Mouse (Mus musculus): Measurements from ENCODE around the gene Cngb1. TPM values are rescaled to one million over a fixed set of nuclear protein-coding genes. Genes with fewer than 3 reads are reported as not detected.

Cngb1 gene
- polyA plus RNA-seq, 1 experiment from 2014 or later, result 0.94 TPM

GRCm38 (mm10) chr8:95314707-95315106 lies 8.3 kb upstream of the Cngb1 start:
- no peak for ATAC-seq
- Histone ChIP-seq H3K27me3 (replicated peaks) (no peaks in the 10 kb centered on the region), H3K9ac (no peak overlapping the region), H3K27ac (no peak overlapping the region), H3K4me2 (replicated peaks) (no peak overlapping the region), H3K36me3 (no peaks in the 10 kb centered on the region), H3K4me1 (replicated peaks) (peaks cover under 1% of the 10 kb centered on the region; the same call in 1 of the 2 replicates), H3K9me3 (no peaks in the 10 kb centered on the region), H3K4me3 (replicated peaks) (no peak overlapping the region)
- WGBS, result 76% methylated on average over 2 of the region's 2 CpGs

- Histone ChIP-seq H3K27ac (no peak overlapping the region), H3K9ac (no peak overlapping the region), H3K4me2 (replicated peaks) (no peak overlapping the region), H3K4me1 (replicated peaks) (no peaks in the 10 kb centered on the region), H3K4me3 (replicated peaks) (no peak overlapping the region), H3K36me3 (no peaks in the 10 kb centered on the region), H3K27me3 (replicated peaks) (no peaks in the 10 kb centered on the region), H3K9me3 (no peaks in the 10 kb centered on the region)
- 84% methylated on average over 6 of the region's 6 CpGs for WGBS
- no peak for ATAC-seq
Measured at GRCm38 (mm10) chr8:95313857-95314256, 7.5 kb upstream of the Cngb1 start.

GRCm38 (mm10) chr8:95312836-95313235 lies 6.5 kb upstream of the Cngb1 start:
- WGBS, result 70% methylated on average over 18 of the region's 18 CpGs
- Histone ChIP-seq H3K4me3 (replicated peaks) (no peak overlapping the region), H3K9ac (no peak overlapping the region), H3K27me3 (replicated peaks) (no peaks in the 10 kb centered on the region), H3K9me3 (no peaks in the 10 kb centered on the region), H3K4me1 (replicated peaks) (no peaks in the 10 kb centered on the region), H3K36me3 (no peaks in the 10 kb centered on the region), H3K4me2 (replicated peaks) (no peak overlapping the region), H3K27ac (no peak overlapping the region)
- ATAC-seq, result no peak

DNA sequence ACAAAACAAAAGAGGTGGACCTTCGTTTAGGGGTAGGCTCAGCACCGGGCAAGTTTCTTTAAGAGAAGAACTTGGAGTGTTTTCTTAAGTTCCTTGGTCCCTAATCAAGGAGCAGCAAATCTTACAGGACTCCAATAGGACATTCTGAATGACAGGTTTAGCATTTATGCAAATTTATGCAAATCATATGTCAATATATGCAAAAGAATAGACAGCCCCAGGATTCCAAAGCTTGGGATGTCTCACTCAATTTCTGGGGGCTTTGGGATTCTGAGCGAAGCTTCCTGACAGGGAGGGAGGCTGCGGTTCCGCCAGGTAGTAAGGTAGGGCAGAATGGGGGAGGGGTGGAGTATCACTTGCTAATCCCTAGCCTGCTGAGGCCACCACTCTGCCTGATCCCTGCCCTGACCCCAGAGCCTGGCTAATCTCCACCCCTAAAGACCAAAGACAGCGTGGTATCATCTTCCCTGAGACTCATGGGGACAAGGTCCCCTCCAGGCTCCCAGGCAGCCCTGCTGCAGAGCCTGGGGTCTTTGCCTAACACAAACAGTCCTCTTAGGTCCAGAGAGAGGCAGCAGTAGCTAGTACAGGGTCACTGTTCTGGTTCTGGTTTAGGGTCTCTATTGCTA lies 4.1 kb upstream of the Cngb1 start, which contains the start of gene Tepp:
Gene Tepp, plus strand, starts transcription at position 225 of the 629 bp plus-strand sequence.
- Histone ChIP-seq H3K4me3 (replicated peaks) (no peak within 1 kb of the TSS), H3K27ac (no peak within 1 kb of the TSS), H3K4me1 (replicated peaks) (no peaks in the 10 kb centered on the region), H3K27me3 (replicated peaks) (no peaks in the 10 kb centered on the region), H3K36me3 (no peaks in the 10 kb centered on the region), H3K4me2 (replicated peaks) (no peak within 1 kb of the TSS), H3K9ac (no peak within 1 kb of the TSS), H3K9me3 (no peaks in the 10 kb centered on the region)
- no peak for ATAC-seq
- 40% methylated on average over 6 of the region's 6 CpGs for WGBS

GRCm38 (mm10) chr8:95305526-95305925 lies 859 bp downstream of the Cngb1 start:
- Histone ChIP-seq H3K9ac (no peak overlapping the region), H3K27me3 (replicated peaks) (no peaks in the 10 kb centered on the region), H3K27ac (no peak overlapping the region), H3K4me1 (replicated peaks) (no peaks in the 10 kb centered on the region), H3K9me3 (no peaks in the 10 kb centered on the region), H3K36me3 (no peaks in the 10 kb centered on the region), H3K4me3 (replicated peaks) (no peak overlapping the region), H3K4me2 (replicated peaks) (no peak overlapping the region)
- 56% methylated on average over 4 of the region's 4 CpGs for WGBS
- 0 out of 2 replicates have a peak, but pooled peaks have one; percentile 34 for ATAC-seq

DNA sequence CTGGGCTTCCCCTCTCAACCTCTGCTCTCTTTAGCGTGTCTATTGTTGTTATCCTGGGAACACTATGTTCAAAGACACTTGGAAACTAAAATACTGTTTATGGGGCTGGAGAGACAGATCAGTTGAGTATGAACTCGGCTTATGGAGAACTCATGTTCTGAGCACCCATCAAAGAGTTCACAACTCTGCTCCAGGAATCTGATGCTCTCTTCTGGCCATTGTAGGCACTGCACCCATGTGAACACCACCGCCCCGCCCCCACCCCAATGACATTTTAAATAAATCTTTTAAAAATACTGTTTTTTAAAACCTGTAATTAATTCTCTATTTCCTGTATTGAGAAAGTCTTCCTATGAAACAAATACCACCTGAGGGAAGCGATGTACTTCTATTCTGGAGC lies 4.0 kb downstream of the Cngb1 start:
- Histone ChIP-seq H3K27ac (no peak overlapping the region), H3K9ac (no peak overlapping the region), H3K4me3 (replicated peaks) (no peak overlapping the region), H3K36me3 (no peaks in the 10 kb centered on the region), H3K9me3 (no peaks in the 10 kb centered on the region), H3K4me2 (replicated peaks) (no peak overlapping the region), H3K27me3 (replicated peaks) (no peaks in the 10 kb centered on the region), H3K4me1 (replicated peaks) (no peaks in the 10 kb centered on the region)
- ATAC-seq, result 0 out of 2 replicates have a peak, but pooled peaks have one; percentile 63
- 18% methylated on average over 5 of the region's 5 CpGs for WGBS

DNA sequence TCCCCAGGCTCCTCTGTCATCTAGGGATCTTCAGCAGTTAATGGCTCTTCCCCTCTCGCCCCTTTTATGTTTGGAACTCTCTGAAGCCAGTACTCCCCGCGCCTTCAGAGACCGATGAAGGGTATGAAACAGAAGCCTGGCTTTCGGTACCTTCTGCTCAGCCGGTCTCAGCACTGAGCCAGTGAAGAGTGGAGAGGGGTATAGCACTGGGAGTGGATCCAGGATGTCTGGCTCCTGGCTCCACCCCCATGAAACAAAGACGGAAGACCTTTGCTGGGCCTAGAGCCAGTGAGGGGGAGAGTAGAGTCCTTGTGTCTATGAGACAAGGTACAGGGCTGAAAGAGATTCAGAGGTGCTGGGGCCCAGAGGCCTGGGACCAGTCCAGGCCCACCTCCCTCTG lies 12.5 kb downstream of the Cngb1 start:
- Histone ChIP-seq H3K4me2 (replicated peaks) (peak overlapping the region; percentile 33), H3K9ac (no peak overlapping the region), H3K36me3 (no peaks in the 10 kb centered on the region), H3K27ac (peak overlapping the region; percentile 60; the same call in 1 of the 2 replicates), H3K27me3 (replicated peaks) (no peaks in the 10 kb centered on the region), H3K4me1 (replicated peaks) (0 out of 2 replicates have a peak, but pooled peaks cover 5% of the 10 kb centered on the region), H3K9me3 (no peaks in the 10 kb centered on the region), H3K4me3 (replicated peaks) (no peak overlapping the region; the same call in 1 of the 2 replicates)
- peak; percentile 70; the same call in 1 of the 2 replicates for ATAC-seq
- WGBS, result 55% methylated on average over 7 of the region's 7 CpGs

DNA sequence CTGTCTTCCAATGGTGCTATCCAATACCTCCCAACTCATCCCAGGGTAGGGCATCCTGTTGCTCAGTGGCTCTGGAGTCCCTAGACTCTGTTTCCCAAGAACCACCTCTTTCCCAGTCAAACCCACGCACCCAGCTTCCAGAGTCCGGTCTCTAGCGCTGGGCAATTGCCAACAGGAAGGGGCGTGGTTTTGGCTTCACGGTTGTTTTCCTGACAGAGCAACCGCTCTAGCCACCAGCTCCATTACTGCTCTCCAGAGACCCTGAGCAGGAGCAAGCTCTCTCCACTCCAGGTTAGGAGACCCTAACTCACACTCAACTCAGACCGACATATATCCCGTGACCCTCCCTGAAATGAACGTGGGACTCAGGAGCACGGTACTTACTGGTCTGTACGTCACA lies 13.2 kb downstream of the Cngb1 start:
- WGBS, result 60% methylated on average over 11 of the region's 11 CpGs
- H3K27me3 ChIP-seq (replicated peaks), result no peaks in the 10 kb centered on the region
- no peaks in the 10 kb centered on the region for H3K36me3 ChIP-seq
- no peak overlapping the region for H3K27ac ChIP-seq
- 0 out of 2 replicates have a peak, but pooled peaks cover 5% of the 10 kb centered on the region for H3K4me1 ChIP-seq (replicated peaks)
- no peak overlapping the region; the same call in 1 of the 2 replicates for H3K4me3 ChIP-seq (replicated peaks)
- ATAC-seq, result peak; percentile 49; the same call in 1 of the 2 replicates
- H3K4me2 ChIP-seq (replicated peaks), result peak overlapping the region; percentile 33
- H3K9me3 ChIP-seq, result no peaks in the 10 kb centered on the region
- H3K9ac ChIP-seq, result no peak overlapping the region

GRCm38 (mm10) chr8:95289066-95289650 lies 17.2 kb downstream of the Cngb1 start:
- H3K9ac ChIP-seq, result no peak overlapping the region
- ATAC-seq, result no peak
- H3K4me3 ChIP-seq (replicated peaks), result no peak overlapping the region
- H3K9me3 ChIP-seq, result no peaks in the 10 kb centered on the region
- no peak overlapping the region for H3K4me2 ChIP-seq (replicated peaks)
- H3K36me3 ChIP-seq, result no peaks in the 10 kb centered on the region
- 59% methylated on average over 6 of the region's 6 CpGs for WGBS
- H3K4me1 ChIP-seq (replicated peaks), result 0 out of 2 replicates have a peak, but pooled peaks cover 5% of the 10 kb centered on the region
- no peak overlapping the region for H3K27ac ChIP-seq
- no peaks in the 10 kb centered on the region for H3K27me3 ChIP-seq (replicated peaks)

- no peak overlapping the region for H3K4me3 ChIP-seq (replicated peaks)
- no peak overlapping the region for H3K27ac ChIP-seq
- H3K4me2 ChIP-seq (replicated peaks), result no peak overlapping the region
- ATAC-seq, result no peak
- 0 out of 2 replicates have a peak, but pooled peaks cover 2% of the 10 kb centered on the region for H3K4me1 ChIP-seq (replicated peaks)
- H3K36me3 ChIP-seq, result no peaks in the 10 kb centered on the region
- no peak overlapping the region for H3K9ac ChIP-seq
- no peaks in the 10 kb centered on the region for H3K27me3 ChIP-seq (replicated peaks)
- no peaks in the 10 kb centered on the region for H3K9me3 ChIP-seq
- 47% methylated on average over 5 of the region's 5 CpGs for WGBS
Measured at GRCm38 (mm10) chr8:95281493-95281892, 24.9 kb downstream of the Cngb1 start.

GRCm38 (mm10) chr8:95272871-95273270 lies 33.5 kb downstream of the Cngb1 start:
- H3K4me2 ChIP-seq (replicated peaks), result no peak overlapping the region
- no peak overlapping the region for H3K4me3 ChIP-seq (replicated peaks)
- no peaks in the 10 kb centered on the region for H3K9me3 ChIP-seq
- 44% methylated on average over 2 of the region's 2 CpGs for WGBS
- H3K27ac ChIP-seq, result no peak overlapping the region
- no peaks in the 10 kb centered on the region for H3K4me1 ChIP-seq (replicated peaks)
- H3K36me3 ChIP-seq, result no peaks in the 10 kb centered on the region
- H3K27me3 ChIP-seq (replicated peaks), result no peaks in the 10 kb centered on the region
- no peak overlapping the region for H3K9ac ChIP-seq
- no peak for ATAC-seq

DNA sequence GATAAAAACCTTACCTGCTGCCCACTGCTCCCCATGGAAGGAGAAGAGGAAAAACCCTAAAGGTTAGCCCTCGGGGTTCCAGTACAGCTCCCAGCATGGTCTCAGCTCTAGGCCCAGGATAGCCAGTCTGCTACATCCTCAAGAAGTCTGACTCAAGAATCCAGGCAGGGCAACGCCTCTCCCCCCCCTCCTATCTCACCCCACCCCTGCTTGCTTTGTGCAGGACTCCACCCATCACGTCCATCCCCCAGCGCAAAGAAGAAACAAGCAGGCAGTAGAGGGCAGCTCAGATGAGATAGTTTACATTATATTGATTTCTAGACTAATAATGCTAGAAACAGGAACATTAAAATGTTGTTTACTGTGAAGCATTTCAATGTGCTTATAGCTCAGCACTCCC lies 34.5 kb downstream of the Cngb1 start:
- 27% methylated on average over 4 of the region's 4 CpGs for WGBS
- Histone ChIP-seq H3K4me3 (replicated peaks) (no peak overlapping the region), H3K4me1 (replicated peaks) (no peaks in the 10 kb centered on the region), H3K9me3 (no peaks in the 10 kb centered on the region), H3K9ac (no peak overlapping the region), H3K27ac (no peak overlapping the region), H3K27me3 (replicated peaks) (no peaks in the 10 kb centered on the region), H3K36me3 (no peaks in the 10 kb centered on the region), H3K4me2 (replicated peaks) (no peak overlapping the region)
- ATAC-seq, result peak; percentile 43; the same call in 1 of the 2 replicates

DNA sequence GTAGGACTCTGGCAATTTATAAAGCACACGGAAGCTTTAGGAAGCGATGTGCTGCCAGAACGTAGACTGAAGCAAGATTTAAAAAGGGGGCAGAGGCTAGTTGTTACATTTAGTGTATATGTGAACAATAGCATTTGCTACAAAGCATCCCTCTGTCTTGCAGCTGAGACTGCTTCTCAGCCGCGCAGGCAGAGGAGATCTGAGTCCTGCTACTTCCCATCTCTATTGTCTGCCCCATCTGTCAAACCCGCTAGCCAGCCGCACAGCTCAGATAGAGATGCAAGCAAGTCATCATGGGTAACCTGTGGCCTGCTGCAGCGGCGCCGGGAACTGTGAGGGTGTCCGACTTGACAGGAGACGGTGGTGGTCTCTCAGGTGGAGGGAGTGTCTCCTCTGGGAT lies 35.9 kb downstream of the Cngb1 start:
- no peaks in the 10 kb centered on the region for H3K4me1 ChIP-seq (replicated peaks)
- 62% methylated on average over 12 of the region's 12 CpGs for WGBS
- H3K36me3 ChIP-seq, result no peaks in the 10 kb centered on the region
- ATAC-seq, result no peak
- H3K27ac ChIP-seq, result no peak overlapping the region
- H3K9me3 ChIP-seq, result no peaks in the 10 kb centered on the region
- no peaks in the 10 kb centered on the region for H3K27me3 ChIP-seq (replicated peaks)
- H3K4me2 ChIP-seq (replicated peaks), result no peak overlapping the region
- H3K4me3 ChIP-seq (replicated peaks), result no peak overlapping the region
- H3K9ac ChIP-seq, result no peak overlapping the region

Data from intestine, embryonic 15.5 days (tissue).